19 mouse cellular contexts compared by ENCODE assay signal in genomic region chr7:144524427-144525191, GRCm38 (mm10). TPM values are rescaled to one million over a fixed set of nuclear protein-coding genes. Genes with fewer than 3 reads are reported as not detected.
DNase-seq lines count a peak whose midpoint lies in the region; ATAC-seq lines count a peak whose summit lies in the region.
"Had no signal": no experiment of that assay in that cellular context is flagged by ENCODE, and none has a peak within 500 bp of the region (broad histone marks: within the 10 kb centered on the region; RNA-seq: fewer than 3 reads in every experiment).

No protein-coding gene starts in this region.

- H3K27me3 ChIP-seq in megakaryocyte, embryonic 14.5 days (replicated peaks): no peaks in the 10 kb centered on the region
- H3K27me3 ChIP-seq in liver, embryonic 11.5 days (replicated peaks; ENCODE audit: control insufficient read depth, insufficient read depth, low read length): no peaks in the 10 kb centered on the region
- no peaks in the 10 kb centered on the region for H3K27me3 ChIP-seq in hindbrain, embryonic 14.5 days (ENCODE audit: control insufficient read depth, insufficient read depth, low read length)
- H3K27me3 ChIP-seq: forebrain, embryonic 13.5 days; hindbrain, embryonic 15.5 days; lung, embryonic 15.5 days; neural tube, embryonic 13.5 days; stomach, embryonic 15.5 days had no signal

- H3K36me3 ChIP-seq in megakaryocyte, embryonic 14.5 days (replicated peaks; ENCODE audit: low read length): peaks cover 82% of the 10 kb centered on the region
- H3K36me3 ChIP-seq in liver, embryonic 11.5 days (ENCODE audit: control insufficient read depth, insufficient read depth, low read length): no peaks in the 10 kb centered on the region
- H3K36me3 ChIP-seq in hindbrain, embryonic 14.5 days (replicated peaks; ENCODE audit: control insufficient read depth, insufficient read depth): peaks cover 6% of the 10 kb centered on the region

- H3K4me1 ChIP-seq in megakaryocyte, embryonic 14.5 days: peaks cover 100% of the 10 kb centered on the region
- peaks cover 21% of the 10 kb centered on the region for H3K4me1 ChIP-seq in liver, embryonic 11.5 days (replicated peaks; ENCODE audit: control insufficient read depth, insufficient read depth, low read length)
- H3K4me1 ChIP-seq in hindbrain, embryonic 14.5 days (replicated peaks; ENCODE audit: control insufficient read depth, insufficient read depth, low read length): no peaks in the 10 kb centered on the region
- H3K4me1 ChIP-seq: hindbrain, embryonic 15.5 days; lung, embryonic 15.5 days had no signal

- no peaks in the 10 kb centered on the region for H3K9me3 ChIP-seq in megakaryocyte, embryonic 14.5 days
- no peaks in the 10 kb centered on the region for H3K9me3 ChIP-seq in liver, embryonic 11.5 days (ENCODE audit: control insufficient read depth, low read length)
- no peaks in the 10 kb centered on the region for H3K9me3 ChIP-seq in hindbrain, embryonic 14.5 days (ENCODE audit: control insufficient read depth, low read length)
- H3K9me3 ChIP-seq: forebrain, embryonic 13.5 days; hindbrain, embryonic 15.5 days; lung, embryonic 15.5 days; midbrain, embryonic 10.5 days; neural tube, embryonic 13.5 days; stomach, embryonic 15.5 days had no signal

- H3K27ac ChIP-seq in liver, embryonic 11.5 days (ENCODE audit: low read depth, low read length): peak overlapping the region; percentile 57; the same call in 1 of the 2 replicates
- H3K27ac ChIP-seq in hindbrain, embryonic 14.5 days: no peak overlapping the region
- H3K27ac ChIP-seq: forebrain, embryonic 13.5 days; heart, adult 2 months; hindbrain, embryonic 15.5 days; lung, embryonic 15.5 days; midbrain, embryonic 10.5 days; neural tube, embryonic 13.5 days; stomach, embryonic 15.5 days had no signal

- DNase-seq in cerebellum, adult 9-11 months: peak; percentile 93
- DNase-seq in liver, embryonic 11.5 days (ENCODE audit: low spot score): no peak
- DNase-seq in MN1 (ENCODE audit: low spot score): no peak
- no peak for DNase-seq in lung, postnatal 14 days
- no peak for DNase-seq in hindbrain, embryonic 14.5 days (ENCODE audit: low spot score)
- DNase-seq in kidney, postnatal 14 days: no peak
- DNase-seq: heart, adult 2 months; heart, postnatal 14 days; kidney, adult 8-10 months; kidney, postnatal 4 days had no signal

- no peak for ATAC-seq in megakaryocyte, adult 5-6 weeks (ENCODE audit: poor library complexity, severe bottlenecking)
- peak; percentile 25; the same call in 1 of the 2 replicates for ATAC-seq in liver, embryonic 11.5 days (replicated peaks; ENCODE audit: low FRiP score)
- no peak for ATAC-seq in hindbrain, embryonic 14.5 days (ENCODE audit: low FRiP score)
- ATAC-seq: activated CD4-positive, CD25-positive, alpha-beta regulatory T cell, adult 4 months; forebrain, embryonic 13.5 days had no signal

- H3K4me2 ChIP-seq in liver, embryonic 11.5 days: no peak overlapping the region
- no peak overlapping the region for H3K4me2 ChIP-seq in hindbrain, embryonic 14.5 days (replicated peaks)
- H3K4me2 ChIP-seq: forebrain, embryonic 13.5 days; hindbrain, embryonic 15.5 days; lung, embryonic 15.5 days; neural tube, embryonic 13.5 days; stomach, embryonic 15.5 days had no signal

- H3K4me3 ChIP-seq in megakaryocyte, embryonic 14.5 days (replicated peaks): peak overlapping the region; percentile 79
- no peak overlapping the region for H3K4me3 ChIP-seq in liver, embryonic 11.5 days (ENCODE audit: low read depth, low read length)
- no peak overlapping the region for H3K4me3 ChIP-seq in hindbrain, embryonic 14.5 days (replicated peaks; ENCODE audit: low read length)
- H3K4me3 ChIP-seq: forebrain, embryonic 13.5 days; heart, adult 2 months; hindbrain, embryonic 15.5 days; lung, embryonic 15.5 days; midbrain, embryonic 10.5 days; neural tube, embryonic 13.5 days; stomach, embryonic 15.5 days had no signal

- H3K9ac ChIP-seq in liver, embryonic 11.5 days (ENCODE audit: low read depth, low read length): no peak overlapping the region; the same call in 1 of the 2 replicates
- no peak overlapping the region for H3K9ac ChIP-seq in hindbrain, embryonic 14.5 days
- H3K9ac ChIP-seq: forebrain, embryonic 13.5 days; hindbrain, embryonic 15.5 days; lung, embryonic 15.5 days; neural tube, embryonic 13.5 days; stomach, embryonic 15.5 days had no signal

- WGBS in liver, embryonic 11.5 days: 50% methylated on average over 6 of the region's 6 CpGs
- WGBS in hindbrain, embryonic 14.5 days: 85% methylated on average over 6 of the region's 6 CpGs

RNA-seq across cellular contexts. Expression of gene Ppfia1, which starts 28.9 kb away (rescaled TPM):
- 183 and 335 TPM in 2 replicates for polyA plus RNA-seq in megakaryocyte, embryonic 14.5 days (2012; ENCODE audit: insufficient read depth, low replicate concordance)
- 41.0 and 47.8 TPM in 2 replicates for total RNA-seq in megakaryocyte, adult 5-6 weeks (2015)
- total RNA-seq in megakaryocyte, adult 5-6 weeks (2017): 37.9 and 55.4 TPM in 2 replicates
- polyA plus RNA-seq in liver, embryonic 11.5 days (2014; fragmentation: Nextera tagmentation; extraction: Ambion mirVana): 45.4 and 46.5 TPM in 2 replicates
- 26.0 and 29.3 TPM in 2 replicates for polyA plus RNA-seq in hindbrain, embryonic 14.5 days (2014; fragmentation: Nextera tagmentation; extraction: Ambion mirVana)

RNA-seq across cellular contexts. Expression of gene Cttn, which starts 53.8 kb away (rescaled TPM):
- 83.6 and 311 TPM in 2 replicates for polyA plus RNA-seq in megakaryocyte, embryonic 14.5 days (2012; ENCODE audit: insufficient read depth, low replicate concordance)
- total RNA-seq in megakaryocyte, adult 5-6 weeks (2015): 0.04 and 0.30 TPM in 2 replicates
- 0.22 and 1.3 TPM in 2 replicates for total RNA-seq in megakaryocyte, adult 5-6 weeks (2017)
- 101 and 106 TPM in 2 replicates for polyA plus RNA-seq in liver, embryonic 11.5 days (2014; fragmentation: Nextera tagmentation; extraction: Ambion mirVana)
- polyA plus RNA-seq in hindbrain, embryonic 14.5 days (2014; fragmentation: Nextera tagmentation; extraction: Ambion mirVana): 165 and 174 TPM in 2 replicates

RNA-seq across cellular contexts. Expression of gene Fadd, which starts 57.7 kb away (rescaled TPM):
- polyA plus RNA-seq in megakaryocyte, embryonic 14.5 days (2012; ENCODE audit: insufficient read depth, low replicate concordance): 1.5 and 5.7 TPM in 2 replicates
- 7.4 and 7.5 TPM in 2 replicates for total RNA-seq in megakaryocyte, adult 5-6 weeks (2015)
- total RNA-seq in megakaryocyte, adult 5-6 weeks (2017): 2.9 and 4.2 TPM in 2 replicates
- 11.7 and 12.5 TPM in 2 replicates for polyA plus RNA-seq in liver, embryonic 11.5 days (2014; fragmentation: Nextera tagmentation; extraction: Ambion mirVana)
- 4.6 and 5.4 TPM in 2 replicates for polyA plus RNA-seq in hindbrain, embryonic 14.5 days (2014; fragmentation: Nextera tagmentation; extraction: Ambion mirVana)
